Mouse (Mus musculus) kidney, postnatal 25 days (tissue): ENCODE measurements around the gene Atxn7l1.

Experiments used
- DNase-seq, 2 experiments: peaks; one replicate each; pipeline ENCODE4 v3.0.0; 2021; ENCODE audit warnings: mixed read lengths in 2 of 2

The Atxn7l1 gene

DNA sequence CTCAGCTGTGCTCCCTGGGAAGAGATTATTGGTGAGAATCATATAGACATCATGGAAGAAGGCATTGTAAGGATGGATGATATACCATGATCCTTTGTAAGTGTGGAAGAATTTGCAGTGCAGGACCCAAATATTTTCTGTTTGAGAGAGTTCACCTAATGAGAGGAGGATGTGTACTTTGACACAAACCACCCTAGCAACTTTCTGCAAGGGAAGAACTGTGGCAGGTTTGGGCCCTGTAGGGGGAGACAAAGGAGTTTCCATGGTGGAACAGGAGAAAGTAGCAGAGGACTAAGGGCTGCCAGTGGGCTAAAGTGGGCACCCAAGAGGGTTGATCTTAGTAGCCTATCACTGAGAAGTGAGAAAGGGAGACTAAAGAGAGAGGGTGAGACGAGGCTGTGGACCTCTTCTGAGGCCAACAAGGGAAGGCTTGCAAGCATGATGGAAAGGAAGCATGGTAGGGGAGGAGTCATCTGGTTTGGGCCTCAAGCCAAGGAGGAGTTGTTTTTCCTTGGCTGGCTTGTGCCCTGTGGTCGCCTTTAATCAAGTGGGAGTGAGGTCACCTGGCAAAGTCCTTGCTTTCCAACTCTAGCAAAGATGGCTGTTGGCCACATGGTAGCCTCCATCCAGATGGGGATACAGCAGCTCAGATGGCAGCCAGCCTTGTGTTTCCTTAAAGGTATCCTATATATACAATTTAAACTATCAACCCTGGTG lies 243.5 kb downstream of the Atxn7l1 start:
- no peak for DNase-seq

DNA sequence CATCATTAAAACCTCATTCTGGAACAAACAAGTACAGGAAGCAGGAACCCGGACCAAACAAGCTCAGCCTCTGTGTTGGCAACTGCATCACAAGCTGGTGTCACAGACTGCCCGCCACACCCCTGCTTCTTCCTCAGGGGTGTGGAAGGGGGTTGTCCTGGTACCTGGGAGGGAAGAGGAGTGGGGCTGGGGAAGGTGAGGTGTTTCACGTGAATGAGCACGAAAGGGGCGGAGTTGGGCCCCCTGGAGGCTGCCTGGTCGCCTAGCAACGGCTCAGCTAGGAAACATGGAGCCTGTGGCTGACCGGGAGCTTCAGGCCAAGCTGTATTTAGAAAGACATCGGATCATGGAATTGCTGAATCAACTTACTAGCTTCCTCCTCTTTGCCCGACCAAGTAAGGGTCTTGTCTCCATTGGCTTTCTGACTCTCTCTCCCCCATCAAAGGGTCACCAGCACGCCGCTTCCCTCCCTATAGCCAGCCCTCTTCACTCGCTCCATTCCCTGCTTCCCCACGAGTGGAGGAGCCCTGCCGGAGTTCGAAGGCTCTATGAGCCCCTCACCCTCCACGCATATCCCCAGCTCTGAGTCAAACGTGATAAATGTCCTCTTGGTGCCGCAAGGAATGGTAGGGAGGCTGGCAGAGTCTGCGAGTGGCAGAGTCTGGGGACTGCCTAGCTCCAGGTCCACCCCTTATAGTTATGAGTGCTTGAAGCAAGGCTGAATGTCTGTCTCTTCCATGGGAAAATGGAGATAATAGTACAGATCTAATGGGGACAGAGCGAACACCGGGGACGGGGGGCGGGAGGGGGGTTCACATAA lies 247.5 kb downstream of the Atxn7l1 start, which contains the start of gene Efcab10:
Gene Efcab10, plus strand, starts transcription at position 51 of the 820 bp plus-strand sequence.
- DNase-seq, result peak; percentile 27 to 59

DNA sequence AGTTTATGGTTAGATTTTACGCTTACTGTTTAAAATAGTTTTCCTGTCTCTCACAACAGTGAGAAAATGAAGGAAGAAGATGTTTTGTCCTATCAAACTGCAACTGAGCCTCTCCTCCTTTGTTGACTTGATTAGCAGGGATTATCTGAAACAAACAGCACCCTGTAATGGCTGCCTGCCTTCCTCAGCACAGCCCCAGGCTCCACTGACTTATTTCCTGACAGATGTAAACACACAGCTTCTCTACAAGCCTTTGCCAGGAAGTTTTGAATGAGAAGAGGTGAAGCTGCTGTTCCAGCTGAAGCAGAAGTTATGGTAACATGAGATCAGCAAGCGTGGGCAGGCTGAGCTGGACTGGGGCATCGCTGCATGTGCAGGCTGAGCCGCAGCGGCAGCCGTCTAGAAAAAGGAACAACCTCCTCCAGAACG lies 255.8 kb downstream of the Atxn7l1 start:
- DNase-seq, result no peak

DNA sequence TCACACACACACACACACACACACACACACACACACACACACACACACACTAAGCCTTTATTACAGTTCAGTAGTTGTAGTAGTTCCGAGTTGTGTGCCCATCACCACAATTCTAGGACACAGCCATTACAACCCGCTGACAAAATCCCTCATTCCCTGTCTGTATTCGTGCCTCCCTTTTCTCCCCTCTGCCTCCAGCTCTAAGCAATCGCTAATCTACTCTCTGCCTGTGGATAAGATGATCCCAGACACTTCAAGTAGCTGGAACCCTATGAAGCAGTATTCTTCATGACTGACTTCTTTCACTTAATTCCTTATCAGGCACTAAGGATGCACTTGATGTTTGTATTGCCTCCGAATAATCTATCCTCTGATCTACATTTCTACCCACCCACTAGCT lies 257.5 kb downstream of the Atxn7l1 start:
- no peak for DNase-seq

DNA sequence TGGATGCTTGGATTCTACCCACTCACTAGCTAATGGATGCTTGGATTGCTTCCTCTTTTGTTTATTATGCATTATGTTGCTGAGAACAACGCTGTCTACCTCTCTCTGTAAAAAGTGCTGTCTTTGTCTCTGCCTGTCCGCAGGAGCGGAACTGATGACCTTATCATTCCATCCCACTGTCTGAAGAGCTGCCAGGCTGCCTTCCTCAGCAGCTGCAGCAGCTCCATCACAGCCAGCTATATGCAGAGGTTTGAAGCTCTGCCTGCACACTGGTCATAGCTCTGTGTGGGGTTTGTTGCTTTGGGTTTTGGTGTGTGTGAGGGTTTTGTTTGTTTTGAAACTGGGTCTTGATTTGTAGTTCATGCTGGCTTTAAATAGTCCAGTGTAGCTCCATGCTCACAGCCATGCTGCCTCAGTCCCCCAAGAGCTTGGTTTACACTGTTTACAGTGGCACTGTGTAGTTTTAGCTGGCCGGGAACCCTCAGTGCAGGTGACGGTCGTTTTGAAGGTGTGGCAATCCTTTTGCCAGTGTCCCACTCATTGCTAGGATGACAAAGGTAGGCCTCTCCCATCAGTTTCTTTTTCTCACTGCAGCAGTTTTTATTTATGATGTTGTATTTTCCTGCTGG lies 258.0 kb downstream of the Atxn7l1 start:
- no peak for DNase-seq

DNA sequence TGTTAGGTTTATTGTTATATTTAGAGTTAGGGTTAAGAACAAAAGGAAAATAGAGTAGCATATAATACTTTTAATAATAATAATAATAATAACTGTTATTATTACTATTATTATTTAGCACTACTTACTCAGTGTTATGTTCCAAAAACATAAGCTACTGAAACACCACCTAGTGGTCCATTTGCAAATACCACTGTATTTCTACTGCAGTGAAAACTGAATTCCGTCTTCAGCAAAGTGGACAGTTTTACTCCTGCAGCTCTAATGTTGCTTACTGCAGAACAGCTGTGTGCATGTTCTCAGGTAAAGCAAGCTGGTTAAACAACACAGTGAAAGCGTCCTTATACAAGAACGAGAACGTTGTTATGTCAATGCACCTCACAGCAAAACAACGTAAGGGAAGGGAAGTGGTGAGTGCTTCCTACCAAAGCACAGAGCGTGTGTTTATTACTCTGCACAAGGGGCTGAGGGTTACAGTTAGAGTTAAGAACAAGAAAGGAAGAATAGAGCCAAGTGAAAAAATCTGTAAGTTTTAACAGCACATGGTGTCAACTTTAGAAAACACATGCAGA lies 264.2 kb downstream of the Atxn7l1 start:
- DNase-seq, result no peak
